Mouse (Mus musculus) forebrain, embryonic 15.5 days (tissue): Measurements from ENCODE around the gene Spata45. TPM values are rescaled to one million over a fixed set of nuclear protein-coding genes. Genes with fewer than 3 reads are reported as not detected.

Experiments
- ATAC-seq: fragments of 200-750 bp; cut with Nextera tagmentation; replicated peaks from 2 replicates; pipeline ENCODE4 v1.8.0; 2017; ENCODE audit warnings: mild to moderate bottlenecking, moderate TSS enrichment, moderate library complexity
- H3K27ac ChIP-seq: fragments of 300-500 bp; sonication (generic); replicated peaks from 2 replicates; pipeline ENCODE4 v1.5.1; 2015; ENCODE audit warnings: mild to moderate bottlenecking, inconsistent platforms
- H3K27me3 ChIP-seq: fragments of 300-500 bp; sonication (generic); 2 replicates; pipeline ENCODE4 v1.6.1; 2015; ENCODE audit warnings: inconsistent platforms
- H3K36me3 ChIP-seq: fragments of 300-500 bp; sonication (generic); 2 replicates; pipeline ENCODE4 v1.6.1; 2015; ENCODE audit warnings: mild to moderate bottlenecking, inconsistent platforms
- H3K4me1 ChIP-seq: fragments of 300-500 bp; sonication (generic); 2 replicates; pipeline ENCODE4 v1.6.1; 2015; ENCODE audit warnings: inconsistent platforms
- H3K4me2 ChIP-seq: fragments of 300-500 bp; sonication (generic); replicated peaks from 2 replicates; pipeline ENCODE4 v1.6.1; 2015; ENCODE audit warnings: mild to moderate bottlenecking, inconsistent platforms
- H3K4me3 ChIP-seq: fragments of 300-500 bp; sonication (generic); 2 replicates; pipeline ENCODE4 v1.5.1; 2015; ENCODE audit warnings: mild to moderate bottlenecking, inconsistent platforms
- H3K9ac ChIP-seq: fragments of 300-500 bp; sonication (generic); replicated peaks from 2 replicates; pipeline ENCODE4 v1.6.1; 2015; ENCODE audit warnings: mild to moderate bottlenecking, inconsistent platforms
- H3K9me3 ChIP-seq: fragments of 300-500 bp; sonication (generic); 2 replicates; pipeline ENCODE4 v1.6.1; 2016; ENCODE audit warnings: inconsistent platforms
- WGBS: fragments of 180-500 bp; shearing (Covaris S2); methylation state at CpG from one replicate; pipeline ENCODE4 v1.1.7; 2015; ENCODE audit warnings: mixed read lengths; 5-methylcytosine and 5-hydroxymethylcytosine counted together
- polyA plus RNA-seq: library from polyadenylated mRNA; unstranded; fragments of >200 nt; fragmentation: Nextera tagmentation; extraction: Ambion mirVana; gene quantifications from 2 replicates; pipeline ENCODE4 v1.2.1, GENCODE M21; 2015

Gene Spata45
- polyA plus RNA-seq, 1 experiment from 2014 or later: not detected

DNA sequence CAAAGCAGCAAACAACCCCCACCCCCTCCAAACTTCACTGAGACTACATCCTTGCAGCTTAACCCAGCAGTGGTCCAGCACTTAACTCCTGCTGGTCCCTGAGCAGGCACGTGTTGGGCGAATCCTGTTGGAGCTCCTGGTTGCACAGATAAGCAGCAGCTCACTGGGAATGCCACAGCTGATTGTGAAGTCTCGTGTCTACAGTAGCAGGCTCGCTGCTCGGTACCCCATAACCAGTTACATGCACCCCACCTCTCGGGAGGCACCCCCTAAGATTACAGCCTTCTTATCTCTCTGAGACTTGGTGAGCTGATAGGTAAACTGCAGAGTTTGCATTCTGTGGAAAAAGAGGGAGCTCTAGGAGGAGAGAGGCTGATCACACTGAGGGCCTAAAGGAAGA is 52.9 kb downstream of the Spata45 start:
- H3K27ac ChIP-seq: no peak overlapping the region
- no peak overlapping the region for H3K4me3 ChIP-seq
- H3K4me1 ChIP-seq: no peaks in the 10 kb centered on the region
- H3K36me3 ChIP-seq: no peaks in the 10 kb centered on the region
- WGBS: 75% methylated on average over 6 of the region's 6 CpGs
- no peak overlapping the region for H3K4me2 ChIP-seq
- no peak overlapping the region for H3K9ac ChIP-seq
- H3K9me3 ChIP-seq: no peaks in the 10 kb centered on the region
- H3K27me3 ChIP-seq: no peaks in the 10 kb centered on the region
- ATAC-seq: no peak

DNA sequence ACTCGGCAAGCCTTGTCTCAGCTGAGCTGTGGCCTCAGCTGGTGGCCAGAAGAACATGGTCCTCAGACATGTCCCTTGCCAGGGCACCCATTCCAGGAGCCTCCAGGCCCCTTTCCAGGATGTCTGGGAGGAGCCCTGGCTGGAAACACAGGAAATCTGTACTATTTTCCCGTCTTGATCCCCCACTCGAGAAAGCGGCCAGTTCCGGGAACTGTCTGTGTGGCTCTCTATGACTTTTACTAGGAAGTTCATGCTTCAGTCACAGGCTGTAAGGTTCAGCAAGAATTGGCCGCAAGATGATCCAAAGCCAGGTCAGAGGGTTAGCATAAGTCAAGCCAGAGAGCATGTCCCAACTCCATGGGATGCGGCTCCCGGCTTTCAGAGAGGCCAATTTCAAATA is 55.6 kb downstream of the Spata45 start:
- H3K4me3 ChIP-seq: no peak overlapping the region
- no peaks in the 10 kb centered on the region for H3K4me1 ChIP-seq
- H3K27ac ChIP-seq: no peak overlapping the region
- no peaks in the 10 kb centered on the region for H3K9me3 ChIP-seq
- no peaks in the 10 kb centered on the region for H3K27me3 ChIP-seq
- no peak overlapping the region for H3K4me2 ChIP-seq
- no peak for ATAC-seq
- H3K36me3 ChIP-seq: no peaks in the 10 kb centered on the region
- H3K9ac ChIP-seq: no peak overlapping the region
- 85% methylated on average over 8 of the region's 8 CpGs for WGBS

Other genes with a start within 250 kb of the Spata45 start
- 27.9 and 28.4 TPM in 2 replicates for gene Rps6kc1, start 124.9 kb upstream of the Spata45 start, polyA plus RNA-seq
- 64.6 and 67.6 TPM in 2 replicates for gene Angel2, start 111.5 kb upstream of the Spata45 start, polyA plus RNA-seq
- 84.1 and 88.7 TPM in 2 replicates for gene Vash2, start 57.3 kb upstream of the Spata45 start, polyA plus RNA-seq
- 6.9 and 8.1 TPM in 2 replicates for gene Flvcr1, start 10.5 kb upstream of the Spata45 start, polyA plus RNA-seq
- gene Tatdn3, start 26.3 kb downstream of the Spata45 start, polyA plus RNA-seq: 10.3 and 12.6 TPM in 2 replicates
- 9.7 and 10.5 TPM in 2 replicates for gene Nsl1, start 26.4 kb downstream of the Spata45 start, polyA plus RNA-seq
- gene Batf3, start 61.2 kb downstream of the Spata45 start, polyA plus RNA-seq: 1.6 and 1.9 TPM in 2 replicates
- not detected in 2 replicates for gene Fam71a, start 128.2 kb downstream of the Spata45 start, polyA plus RNA-seq
- 1.1 and 1.5 TPM in 2 replicates for gene Atf3, start 181.4 kb downstream of the Spata45 start, polyA plus RNA-seq